Mouse (Mus musculus): ENCODE measurements around the gene Bsx. TPM values are rescaled to one million over a fixed set of nuclear protein-coding genes. Genes with fewer than 3 reads are reported as not detected.

The Bsx gene
- polyA plus RNA-seq, 1 experiment from 2014 or later: 0.07 TPM

DNA sequence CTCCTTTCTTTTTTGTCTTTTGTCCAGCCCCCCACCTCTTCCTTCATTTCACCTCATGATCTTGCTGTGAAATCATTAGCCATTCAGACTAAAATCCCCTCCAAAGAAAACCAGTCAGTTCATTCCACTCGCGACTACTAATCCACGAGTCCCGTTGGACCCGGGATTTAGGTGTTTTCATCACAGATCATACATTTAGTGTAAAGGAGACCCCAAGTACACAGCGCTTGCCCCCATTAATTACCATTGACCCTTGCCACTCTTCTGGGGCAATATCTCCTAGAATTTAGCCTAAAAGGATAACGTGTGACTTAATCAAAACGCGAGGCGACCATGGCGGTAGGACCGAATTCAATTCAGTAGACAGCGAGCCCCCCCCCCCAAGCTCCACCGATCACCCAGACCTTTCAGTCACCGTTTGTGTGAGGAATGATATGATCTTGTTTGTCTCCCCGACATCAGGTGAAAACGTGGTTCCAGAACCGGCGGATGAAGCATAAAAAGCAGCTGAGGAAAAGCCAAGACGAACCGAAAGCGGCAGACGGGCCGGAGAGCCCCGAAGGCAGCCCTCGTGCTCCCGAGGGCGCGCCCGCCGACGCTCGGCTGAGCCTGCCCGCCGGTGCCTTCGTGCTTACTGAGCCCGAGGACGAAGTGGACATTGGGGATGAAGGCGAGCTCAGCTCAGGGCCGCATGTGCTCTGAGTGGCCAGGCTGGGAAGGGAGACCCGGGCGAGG is 3.4 kb downstream of the Bsx start:
- no peaks in the 10 kb centered on the region for H3K4me1 ChIP-seq (ENCODE audit: control insufficient read depth, insufficient read depth, low read length)
- peak overlapping the region; percentile 15 for H3K4me3 ChIP-seq (ENCODE audit: low read depth, low read length)
- H3K27ac ChIP-seq (ENCODE audit: low read length): no peak overlapping the region
- H3K9ac ChIP-seq (replicated peaks; ENCODE audit: low read depth, low read length): no peak overlapping the region
- H3K36me3 ChIP-seq (ENCODE audit: control insufficient read depth, insufficient read depth, low read length): no peaks in the 10 kb centered on the region
- no peaks in the 10 kb centered on the region for H3K9me3 ChIP-seq (ENCODE audit: control insufficient read depth, low read depth, low read length)
- peak overlapping the region; percentile 24; the same call in 1 of the 2 replicates for H3K4me2 ChIP-seq (replicated peaks; ENCODE audit: low read depth, low read length)
- peaks cover 67% of the 10 kb centered on the region for H3K27me3 ChIP-seq (ENCODE audit: control insufficient read depth, insufficient read depth, low read length)
- no peak for ATAC-seq (ENCODE audit: insufficient number of reproducible peaks, insufficient read depth, low FRiP score, low read depth)
- WGBS: 2% methylated on average over 42 of the region's 42 CpGs

DNA sequence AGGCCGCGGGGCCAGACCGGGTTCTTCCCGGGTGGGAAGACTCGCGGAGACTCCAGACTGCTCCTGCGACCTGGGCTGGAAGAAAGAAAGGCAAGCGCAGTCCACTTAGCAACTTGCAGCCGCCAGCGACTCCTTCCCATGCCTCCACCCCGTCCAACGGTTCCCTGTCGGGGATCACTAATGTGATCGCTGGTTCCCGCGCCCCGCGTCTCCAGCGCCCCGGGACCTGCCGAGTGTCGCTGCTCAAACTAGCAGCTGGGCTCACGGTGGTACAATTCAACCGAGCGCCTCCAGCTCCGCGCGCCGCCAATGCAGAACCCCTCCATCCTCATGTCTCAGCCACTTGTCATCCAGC is 3.9 kb downstream of the Bsx start:
- Histone ChIP-seq H3K4me2 (replicated peaks; ENCODE audit: low read depth, low read length) (peak overlapping the region; percentile 24; the same call in 1 of the 2 replicates), H3K9me3 (ENCODE audit: control insufficient read depth, low read depth, low read length) (no peaks in the 10 kb centered on the region), H3K9ac (replicated peaks; ENCODE audit: low read depth, low read length) (no peak overlapping the region), H3K27ac (ENCODE audit: low read length) (no peak overlapping the region), H3K4me3 (ENCODE audit: low read depth, low read length) (peak overlapping the region; percentile 15), H3K27me3 (ENCODE audit: control insufficient read depth, insufficient read depth, low read length) (peaks cover 64% of the 10 kb centered on the region), H3K36me3 (ENCODE audit: control insufficient read depth, insufficient read depth, low read length) (no peaks in the 10 kb centered on the region), H3K4me1 (ENCODE audit: control insufficient read depth, insufficient read depth, low read length) (no peaks in the 10 kb centered on the region)
- 0% methylated on average over 29 of the region's 29 CpGs for WGBS
- ATAC-seq (ENCODE audit: insufficient number of reproducible peaks, insufficient read depth, low FRiP score, low read depth): no peak

DNA sequence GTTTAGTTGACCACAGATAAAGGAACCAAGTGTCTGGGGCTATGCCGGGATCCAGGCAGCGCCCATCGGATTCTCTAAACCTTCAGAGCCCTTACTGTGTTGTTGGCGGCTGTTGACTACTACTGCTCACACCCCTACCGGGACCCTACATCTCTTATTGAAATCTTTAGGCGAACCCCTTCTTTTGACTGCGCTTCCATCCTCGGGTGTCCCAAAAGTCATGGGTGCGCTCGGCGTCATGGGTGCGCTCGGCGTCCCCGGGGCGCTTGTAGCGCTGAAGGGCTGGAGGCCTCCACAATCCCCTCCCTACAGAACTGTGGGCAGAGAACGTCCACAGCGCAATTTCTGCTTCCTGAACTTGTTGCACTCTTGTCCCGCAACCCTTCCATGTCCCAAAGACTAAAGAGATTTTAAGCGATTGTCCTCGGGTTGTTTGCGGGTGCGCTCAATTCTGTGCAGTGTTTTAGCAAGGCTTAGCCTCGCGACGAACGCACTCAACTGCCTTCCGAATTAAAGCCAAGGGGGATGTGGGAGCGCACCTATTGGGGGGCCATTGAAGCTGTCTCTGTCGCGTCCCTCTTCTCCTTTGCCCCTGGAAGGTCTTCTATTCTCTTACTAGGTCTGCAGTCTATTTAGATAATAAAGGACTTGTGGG is 4.5 kb downstream of the Bsx start:
- no peak for ATAC-seq (ENCODE audit: insufficient number of reproducible peaks, insufficient read depth, low FRiP score, low read depth)
- Histone ChIP-seq H3K27me3 (ENCODE audit: control insufficient read depth, insufficient read depth, low read length) (peaks cover 61% of the 10 kb centered on the region), H3K9me3 (ENCODE audit: control insufficient read depth, low read depth, low read length) (no peaks in the 10 kb centered on the region), H3K4me3 (ENCODE audit: low read depth, low read length) (no peak overlapping the region), H3K27ac (ENCODE audit: low read length) (no peak overlapping the region), H3K9ac (replicated peaks; ENCODE audit: low read depth, low read length) (no peak overlapping the region), H3K4me1 (ENCODE audit: control insufficient read depth, insufficient read depth, low read length) (no peaks in the 10 kb centered on the region), H3K4me2 (replicated peaks; ENCODE audit: low read depth, low read length) (no peak overlapping the region), H3K36me3 (ENCODE audit: control insufficient read depth, insufficient read depth, low read length) (no peaks in the 10 kb centered on the region)
- WGBS: under 1% methylated on average over 32 of the region's 32 CpGs

DNA sequence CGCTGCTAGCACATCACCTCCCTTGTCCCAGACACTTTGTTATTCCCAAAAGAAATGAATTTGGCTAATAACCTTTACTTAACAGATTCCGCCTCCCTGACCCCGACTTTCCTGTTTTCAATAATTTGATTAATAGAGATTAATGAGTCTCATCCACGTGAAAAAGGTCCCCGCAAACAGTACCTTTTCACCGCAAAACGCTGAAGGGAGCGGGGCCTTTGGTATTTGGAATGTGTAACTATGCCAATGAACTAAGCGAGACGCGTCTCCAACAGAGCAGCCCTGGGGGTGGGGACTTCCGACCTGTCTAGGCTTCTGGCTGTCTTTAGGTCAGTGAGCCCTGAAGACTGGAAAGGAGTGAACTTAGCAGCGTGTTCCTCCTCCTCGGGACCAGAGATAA is 5.1 kb downstream of the Bsx start:
- 2% methylated on average over 14 of the region's 14 CpGs for WGBS

DNA sequence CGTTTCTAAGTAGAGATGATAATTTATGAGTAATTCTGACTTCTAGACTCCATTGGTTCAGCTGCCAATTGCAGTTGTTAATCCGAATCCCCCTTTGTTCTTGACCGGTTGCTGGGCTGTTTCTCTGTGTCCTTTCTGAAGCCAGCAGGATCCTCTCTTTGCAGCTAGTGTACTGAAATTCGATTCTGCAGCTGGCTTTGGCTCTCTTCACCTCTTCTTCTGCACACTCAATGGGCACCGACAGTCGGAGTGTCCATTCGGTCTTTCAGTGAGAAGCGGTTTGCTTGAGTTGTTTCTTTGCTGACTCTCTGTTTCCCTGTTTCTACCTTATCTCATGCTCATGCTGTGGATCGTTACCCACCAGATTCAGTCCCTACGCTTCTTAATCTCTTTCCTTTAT is 11.7 kb downstream of the Bsx start:
- no peak overlapping the region for H3K9ac ChIP-seq (replicated peaks; ENCODE audit: low read depth, low read length)
- WGBS: 56% methylated on average over 10 of the region's 10 CpGs
- no peaks in the 10 kb centered on the region for H3K9me3 ChIP-seq (ENCODE audit: control insufficient read depth, low read depth, low read length)
- no peak overlapping the region for H3K27ac ChIP-seq (ENCODE audit: low read length)
- H3K4me3 ChIP-seq (ENCODE audit: low read depth, low read length): no peak overlapping the region
- no peaks in the 10 kb centered on the region for H3K36me3 ChIP-seq (ENCODE audit: control insufficient read depth, insufficient read depth, low read length)
- H3K27me3 ChIP-seq (ENCODE audit: control insufficient read depth, insufficient read depth, low read length): peaks cover 21% of the 10 kb centered on the region
- no peaks in the 10 kb centered on the region for H3K4me1 ChIP-seq (ENCODE audit: control insufficient read depth, insufficient read depth, low read length)
- no peak for ATAC-seq (ENCODE audit: insufficient number of reproducible peaks, insufficient read depth, low FRiP score, low read depth)
- H3K4me2 ChIP-seq (replicated peaks; ENCODE audit: low read depth, low read length): no peak overlapping the region

More for the DNA sequence above, 5.1 kb downstream of the Bsx start:
- Histone ChIP-seq H3K9me3 (ENCODE audit: control insufficient read depth, low read depth, low read length) (no peaks in the 10 kb centered on the region), H3K4me1 (ENCODE audit: control insufficient read depth, insufficient read depth, low read length) (no peaks in the 10 kb centered on the region), H3K27ac (ENCODE audit: low read length) (no peak overlapping the region), H3K36me3 (ENCODE audit: control insufficient read depth, insufficient read depth, low read length) (no peaks in the 10 kb centered on the region), H3K27me3 (ENCODE audit: control insufficient read depth, insufficient read depth, low read length) (peaks cover 56% of the 10 kb centered on the region), H3K4me2 (replicated peaks; ENCODE audit: low read depth, low read length) (no peak overlapping the region), H3K9ac (replicated peaks; ENCODE audit: low read depth, low read length) (no peak overlapping the region), H3K4me3 (ENCODE audit: low read depth, low read length) (no peak overlapping the region)
- no peak for ATAC-seq (ENCODE audit: insufficient number of reproducible peaks, insufficient read depth, low FRiP score, low read depth)

DNA sequence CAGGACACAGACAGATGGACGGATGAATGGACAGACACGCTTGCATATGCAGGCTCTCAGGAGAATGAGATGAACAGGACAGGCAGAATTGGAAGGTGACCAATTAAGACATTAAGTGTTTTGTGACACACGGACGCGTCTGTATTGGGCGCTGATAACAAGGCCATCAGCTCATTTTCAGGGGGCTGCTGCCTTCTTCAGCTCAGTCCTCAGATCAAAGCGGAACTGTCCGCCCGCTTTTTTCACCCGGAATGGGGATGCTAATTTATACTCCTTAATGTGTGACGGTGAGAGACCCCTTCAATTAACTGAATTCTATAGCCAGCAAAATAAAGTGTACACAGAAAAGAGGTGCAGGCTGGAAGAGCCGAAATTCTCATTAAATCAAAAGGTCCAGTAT is 15.5 kb downstream of the Bsx start:
- Histone ChIP-seq H3K4me1 (ENCODE audit: control insufficient read depth, insufficient read depth, low read length) (no peaks in the 10 kb centered on the region), H3K4me3 (ENCODE audit: low read depth, low read length) (no peak overlapping the region), H3K27ac (ENCODE audit: low read length) (no peak overlapping the region), H3K9ac (replicated peaks; ENCODE audit: low read depth, low read length) (no peak overlapping the region), H3K4me2 (replicated peaks; ENCODE audit: low read depth, low read length) (no peak overlapping the region), H3K27me3 (ENCODE audit: control insufficient read depth, insufficient read depth, low read length) (0 out of 2 replicates have a peak, but pooled peaks cover 5% of the 10 kb centered on the region), H3K9me3 (ENCODE audit: control insufficient read depth, low read depth, low read length) (no peaks in the 10 kb centered on the region), H3K36me3 (ENCODE audit: control insufficient read depth, insufficient read depth, low read length) (no peaks in the 10 kb centered on the region)
- 44% methylated on average over 12 of the region's 12 CpGs for WGBS
- no peak for ATAC-seq (ENCODE audit: insufficient number of reproducible peaks, insufficient read depth, low FRiP score, low read depth)

DNA sequence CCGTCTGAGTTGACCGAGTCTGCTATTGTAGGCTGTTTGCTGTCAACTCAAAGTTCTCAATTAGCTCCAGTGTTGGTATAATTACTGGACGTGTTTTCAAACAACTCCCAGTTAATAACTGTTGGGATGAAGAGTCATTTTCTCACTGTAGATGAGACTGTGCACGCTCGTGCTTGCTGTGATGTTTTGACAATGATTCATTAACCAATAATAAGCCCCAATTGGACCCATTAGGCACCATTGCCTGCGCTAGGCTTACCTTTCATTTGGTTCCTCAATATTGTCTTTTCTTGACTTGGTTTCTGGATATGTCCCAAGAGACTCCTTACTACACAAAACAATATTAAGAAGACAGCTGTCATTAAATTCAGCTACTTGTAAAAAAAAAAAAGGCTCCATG is 18.5 kb downstream of the Bsx start:
- ATAC-seq (ENCODE audit: insufficient number of reproducible peaks, insufficient read depth, low FRiP score, low read depth): no peak
- no peak overlapping the region for H3K9ac ChIP-seq (replicated peaks; ENCODE audit: low read depth, low read length)
- H3K4me2 ChIP-seq (replicated peaks; ENCODE audit: low read depth, low read length): no peak overlapping the region
- no peaks in the 10 kb centered on the region for H3K27me3 ChIP-seq (ENCODE audit: control insufficient read depth, insufficient read depth, low read length)
- no peaks in the 10 kb centered on the region for H3K9me3 ChIP-seq (ENCODE audit: control insufficient read depth, low read depth, low read length)
- 82% methylated on average over 6 of the region's 6 CpGs for WGBS
- no peaks in the 10 kb centered on the region for H3K36me3 ChIP-seq (ENCODE audit: control insufficient read depth, insufficient read depth, low read length)
- no peak overlapping the region for H3K4me3 ChIP-seq (ENCODE audit: low read depth, low read length)
- no peaks in the 10 kb centered on the region for H3K4me1 ChIP-seq (ENCODE audit: control insufficient read depth, insufficient read depth, low read length)
- H3K27ac ChIP-seq (ENCODE audit: low read length): no peak overlapping the region

DNA sequence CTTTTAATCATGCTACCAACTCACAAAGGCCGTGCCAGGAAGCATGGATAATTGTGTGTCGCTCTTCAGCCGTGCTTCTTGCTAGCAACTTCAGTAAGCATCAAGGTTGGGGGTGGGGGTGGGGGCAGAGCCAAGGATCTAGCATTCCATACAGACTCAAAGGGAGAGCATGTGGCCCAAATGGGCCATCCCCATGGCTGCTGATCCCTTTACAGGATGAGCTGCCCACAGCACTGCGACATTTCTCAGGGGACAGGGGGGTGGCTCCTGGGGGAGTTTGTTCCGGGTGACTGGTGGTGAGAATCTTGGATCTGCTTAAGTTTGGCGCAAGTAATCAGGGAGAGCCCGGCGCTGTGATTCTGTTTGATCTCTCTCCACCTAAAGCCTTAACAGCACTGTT is 33.5 kb downstream of the Bsx start:
- Histone ChIP-seq H3K4me1 (ENCODE audit: control insufficient read depth, insufficient read depth, low read length) (no peaks in the 10 kb centered on the region), H3K27me3 (ENCODE audit: control insufficient read depth, insufficient read depth, low read length) (no peaks in the 10 kb centered on the region), H3K9me3 (ENCODE audit: control insufficient read depth, low read depth, low read length) (no peaks in the 10 kb centered on the region), H3K36me3 (ENCODE audit: control insufficient read depth, insufficient read depth, low read length) (no peaks in the 10 kb centered on the region), H3K4me3 (ENCODE audit: low read depth, low read length) (no peak overlapping the region), H3K4me2 (replicated peaks; ENCODE audit: low read depth, low read length) (no peak overlapping the region), H3K27ac (ENCODE audit: low read length) (no peak overlapping the region), H3K9ac (replicated peaks; ENCODE audit: low read depth, low read length) (no peak overlapping the region)
- ATAC-seq (ENCODE audit: insufficient number of reproducible peaks, insufficient read depth, low FRiP score, low read depth): no peak
- 44% methylated on average over 8 of the region's 8 CpGs for WGBS

Data from stomach, embryonic 14.5 days (tissue).